Mouse (Mus musculus) heart, embryonic 12.5 days (tissue): ENCODE data around the gene Frmd6. TPM values are rescaled to one million over a fixed set of nuclear protein-coding genes. Genes with fewer than 3 reads are reported as not detected.
A peak's percentile ranks its signal among the peaks of the same experiment; 100 is the strongest.

Source experiments
- ATAC-seq: fragments of 200-750 bp; cut with Nextera tagmentation; 2 replicates; pipeline ENCODE4 v1.8.0; 2017; ENCODE audit warnings: moderate TSS enrichment, moderate library complexity; ENCODE audit not compliant: insufficient number of reproducible peaks, low FRiP score
- H3K27ac ChIP-seq: fragments of 300-500 bp; sonication (generic); 2 replicates; pipeline ENCODE4 v1.5.1; 2016; ENCODE audit warnings: mild to moderate bottlenecking, moderate library complexity; ENCODE audit not compliant: poor library complexity, severe bottlenecking
- H3K27me3 ChIP-seq: fragments of 300-500 bp; sonication (generic); replicated peaks from 2 replicates; pipeline ENCODE4 v1.6.1; 2016; ENCODE audit warnings: mild to moderate bottlenecking, moderate library complexity
- H3K36me3 ChIP-seq: fragments of 300-500 bp; sonication (generic); 2 replicates; pipeline ENCODE4 v1.6.1; 2016; ENCODE audit warnings: mild to moderate bottlenecking, moderate library complexity
- H3K4me1 ChIP-seq: fragments of 300-500 bp; sonication (generic); replicated peaks from 2 replicates; pipeline ENCODE4 v1.6.1; 2016; ENCODE audit warnings: mild to moderate bottlenecking
- H3K4me2 ChIP-seq: fragments of 300-500 bp; sonication (generic); 2 replicates; pipeline ENCODE4 v1.6.1; 2016; ENCODE audit warnings: mild to moderate bottlenecking, moderate library complexity
- H3K4me3 ChIP-seq: fragments of 300-500 bp; sonication (generic); 2 replicates; pipeline ENCODE4 v1.5.1; 2016; ENCODE audit warnings: mild to moderate bottlenecking
- H3K9ac ChIP-seq: fragments of 300-500 bp; sonication (generic); 2 replicates; pipeline ENCODE4 v1.6.1; 2016; ENCODE audit warnings: mild to moderate bottlenecking, moderate library complexity
- H3K9me3 ChIP-seq: fragments of 300-500 bp; sonication (generic); replicated peaks from 2 replicates; pipeline ENCODE4 v1.6.1; 2016; ENCODE audit warnings: mild to moderate bottlenecking, moderate library complexity
- WGBS: fragments of 180-500 bp; shearing (Covaris S2); methylation state at CpG from one replicate; pipeline ENCODE4 v1.1.7; 2016; 5-methylcytosine and 5-hydroxymethylcytosine counted together
- polyA plus RNA-seq: library from polyadenylated mRNA; unstranded; fragments of >200 nt; fragmentation: Nextera tagmentation; extraction: Ambion mirVana; gene quantifications from 2 replicates; pipeline ENCODE4 v1.2.1, GENCODE M21; 2016

Frmd6 gene
- polyA plus RNA-seq, 1 experiment from 2014 or later: 29.6 TPM

DNA sequence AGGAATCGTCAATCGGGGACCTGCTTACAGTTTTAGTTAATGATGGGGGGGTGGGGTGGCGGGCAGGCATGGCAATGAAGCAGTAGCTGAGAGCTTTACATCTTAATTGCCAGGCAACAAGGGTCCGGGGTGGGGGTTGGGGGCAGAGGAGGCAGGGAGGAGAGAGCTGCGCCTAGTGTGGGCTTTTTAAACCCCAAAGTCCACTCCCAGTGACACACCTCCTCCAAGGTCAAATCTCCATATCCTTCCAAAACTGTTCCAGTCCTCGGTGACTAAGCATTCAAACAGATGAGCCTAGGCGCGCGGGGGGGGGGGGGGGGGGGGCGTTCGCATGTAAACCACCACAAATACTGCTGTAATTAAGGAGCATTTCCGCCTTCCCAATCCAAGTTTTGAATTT, 111.8 kb downstream of the Frmd6 start:
- peak overlapping the region; percentile 91 for H3K4me3 ChIP-seq
- peaks cover 3% of the 10 kb centered on the region for H3K4me1 ChIP-seq
- H3K27ac ChIP-seq: peak overlapping the region; percentile 91
- 0 out of 2 replicates have a peak, but pooled peaks cover 2% of the 10 kb centered on the region for H3K9me3 ChIP-seq
- H3K9ac ChIP-seq: peak overlapping the region; percentile 73
- peak overlapping the region; percentile 79 for H3K4me2 ChIP-seq
- no peaks in the 10 kb centered on the region for H3K27me3 ChIP-seq
- 24% methylated on average over 11 of the region's 12 CpGs for WGBS
- H3K36me3 ChIP-seq: peaks cover 8% of the 10 kb centered on the region; the same call in 1 of the 2 replicates
- peak; percentile 33; the same call in 1 of the 2 replicates for ATAC-seq

- H3K36me3 ChIP-seq: peaks cover 14% of the 10 kb centered on the region
- H3K9me3 ChIP-seq: 0 out of 2 replicates have a peak, but pooled peaks cover 2% of the 10 kb centered on the region
- peak within 1 kb of the TSS; percentile 91 for H3K4me3 ChIP-seq
- peaks cover 3% of the 10 kb centered on the region for H3K4me1 ChIP-seq
- ATAC-seq: peak; percentile 97
- no peaks in the 10 kb centered on the region for H3K27me3 ChIP-seq
- WGBS: under 1% methylated on average over 59 of the region's 59 CpGs
- peak within 1 kb of the TSS; percentile 79 for H3K4me2 ChIP-seq
- peak within 1 kb of the TSS; percentile 91 for H3K27ac ChIP-seq
- H3K9ac ChIP-seq: peak within 1 kb of the TSS; percentile 91
These were observed 112.5 kb downstream of the Frmd6 start, which contains the start of gene Actr10 for GRCm38 (mm10) chr12:70937571-70938384. Gene Actr10 (plus strand): TSS chr12:70937857.

DNA sequence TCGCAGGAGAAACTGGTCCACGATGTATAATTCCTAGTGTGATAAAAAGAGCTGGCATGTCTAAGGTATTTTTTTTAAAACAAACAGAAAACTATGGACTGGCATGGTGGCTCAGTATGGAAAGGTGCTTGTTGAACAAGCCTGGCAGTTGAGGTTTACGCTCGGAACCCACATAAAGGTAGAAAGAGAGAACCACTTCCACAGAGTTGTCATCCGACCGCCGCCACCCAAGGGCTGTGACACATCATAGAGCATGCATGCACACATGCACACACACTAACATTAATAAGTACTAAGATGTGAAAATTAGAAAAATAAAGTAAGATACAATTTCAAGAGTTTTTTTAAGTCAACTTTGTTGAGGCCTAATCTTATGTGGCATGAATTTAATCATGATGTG, 115.5 kb downstream of the Frmd6 start:
- H3K9ac ChIP-seq: no peak overlapping the region
- WGBS: 96% methylated on average over 7 of the region's 7 CpGs
- H3K27ac ChIP-seq: no peak overlapping the region
- H3K27me3 ChIP-seq: no peaks in the 10 kb centered on the region
- no peak overlapping the region for H3K4me2 ChIP-seq
- H3K36me3 ChIP-seq: peaks cover 29% of the 10 kb centered on the region
- H3K9me3 ChIP-seq: no peaks in the 10 kb centered on the region
- ATAC-seq: no peak
- H3K4me3 ChIP-seq: no peak overlapping the region
- H3K4me1 ChIP-seq: peaks cover 11% of the 10 kb centered on the region

- Histone ChIP-seq H3K4me3 (no peak overlapping the region), H3K27me3 (no peaks in the 10 kb centered on the region), H3K27ac (peak overlapping the region; percentile 22; the same call in 1 of the 2 replicates), H3K9ac (no peak overlapping the region), H3K9me3 (no peaks in the 10 kb centered on the region), H3K36me3 (peaks cover 46% of the 10 kb centered on the region), H3K4me2 (no peak overlapping the region), H3K4me1 (peaks cover 9% of the 10 kb centered on the region; the same call in 1 of the 2 replicates)
- no peak for ATAC-seq
- 75% methylated on average over 5 of the region's 5 CpGs for WGBS
These were observed 118.9 kb downstream of the Frmd6 start for GRCm38 (mm10) chr12:70944181-70944580.

DNA sequence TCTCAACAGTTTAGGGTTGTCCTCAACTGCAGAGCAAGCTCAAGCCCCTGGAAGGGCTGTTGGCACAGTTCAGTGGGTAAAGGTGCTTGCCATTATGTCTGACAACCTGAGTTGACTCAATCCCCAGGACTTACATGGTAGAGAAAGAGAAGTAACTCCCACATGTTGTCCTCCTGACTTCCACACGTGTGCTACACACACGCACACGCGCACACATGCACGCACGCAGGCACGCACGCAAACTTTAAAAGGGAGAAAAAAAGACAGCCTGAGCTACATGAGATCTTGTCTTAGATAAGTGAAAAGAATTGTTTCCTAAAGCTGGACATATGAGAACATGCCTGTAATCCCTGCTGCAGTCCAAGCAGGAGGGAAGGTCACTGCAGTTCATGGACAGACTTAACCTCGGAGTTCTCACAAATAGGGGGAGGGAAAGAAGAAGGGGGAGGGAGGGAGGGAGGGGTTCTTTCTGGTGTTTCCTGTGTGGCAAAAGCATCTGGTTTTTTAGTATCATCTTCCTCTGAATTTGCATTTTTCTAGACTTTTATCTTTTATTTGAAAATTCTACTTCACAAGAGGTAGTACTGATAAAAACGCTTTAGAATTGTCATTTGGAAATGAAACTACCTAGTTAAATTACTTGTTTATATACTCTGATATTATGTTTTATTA, 121.4 kb downstream of the Frmd6 start:
- no peaks in the 10 kb centered on the region for H3K27me3 ChIP-seq
- no peak overlapping the region for H3K4me3 ChIP-seq
- peaks cover 55% of the 10 kb centered on the region for H3K36me3 ChIP-seq
- 92% methylated on average over 10 of the region's 10 CpGs for WGBS
- no peak overlapping the region for H3K9ac ChIP-seq
- H3K4me1 ChIP-seq: peaks cover 9% of the 10 kb centered on the region; the same call in 1 of the 2 replicates
- no peak overlapping the region for H3K4me2 ChIP-seq
- H3K27ac ChIP-seq: no peak overlapping the region
- no peak for ATAC-seq
- H3K9me3 ChIP-seq: no peaks in the 10 kb centered on the region

Other genes starting within 250 kb of the Frmd6 start
- 196 and 197 TPM in 2 replicates for gene Actr10, start 112.3 kb downstream of the Frmd6 start, polyA plus RNA-seq
- gene Psma3, start 149.1 kb downstream of the Frmd6 start, polyA plus RNA-seq: 421 and 431 TPM in 2 replicates
- 24.0 and 25.3 TPM in 2 replicates for gene Arid4a, start 190.5 kb downstream of the Frmd6 start, polyA plus RNA-seq